Mouse (Mus musculus): Measurements from ENCODE around the gene Rnf183. TPM values are rescaled to one million over a fixed set of nuclear protein-coding genes. Genes with fewer than 3 reads are reported as not detected.

The Rnf183 gene
- total and polyA plus RNA-seq, 3 experiments: 0.15 to 0.25 TPM; not detected in 1

- Histone ChIP-seq H3K27ac (ENCODE audit: control insufficient read depth, low read depth, low read length) (no peak overlapping the region), H3K4me1 (ENCODE audit: control insufficient read depth in 1 of 2, insufficient read depth in 2 of 2, low read length in 2 of 2) (0 out of 4 replicates have a peak, but pooled peaks cover 0 to 3% of the 10 kb centered on the region in 2 experiments), H3K79me2 (ENCODE audit: control insufficient read depth, insufficient read depth, low read length, poor library complexity) (no peaks in the 10 kb centered on the region), H3K9me3 (replicated peaks; ENCODE audit: insufficient read depth, low read length) (no peaks in the 10 kb centered on the region), H3K36me3 (ENCODE audit: control insufficient read depth in 1 of 2, insufficient read depth in 2 of 2, low read length in 2 of 2) (no peaks in the 10 kb centered on the region), H3K4me3 (ENCODE audit: control insufficient read depth in 1 of 2, insufficient read depth in 1 of 2, low read depth in 2 of 2, low read length in 2 of 2) (no peak overlapping the region), H3K9ac (ENCODE audit: control insufficient read depth, low read depth, low read length, poor library complexity, severe bottlenecking) (no peak overlapping the region), H3K27me3 (ENCODE audit: control insufficient read depth in 1 of 2, insufficient read depth in 2 of 2, low read length in 2 of 2) (no peaks in the 10 kb centered on the region)
- DNase-seq (ENCODE audit: low read depth, low spot score): no peak
- TF ChIP-seq BHLHE40 (IDR thresholded peaks at IDR 0.05; ENCODE audit: borderline replicate concordance, low read depth, low read length): no peak
These were observed 5.9 kb upstream of the Rnf183 start for GRCm38 (mm10) chr4:62440986-62441385.

- no peaks in the 10 kb centered on the region for H3K36me3 ChIP-seq (ENCODE audit: control insufficient read depth in 1 of 2, insufficient read depth in 2 of 2, low read length in 2 of 2)
These were observed 5.5 kb upstream of the Rnf183 start for GRCm38 (mm10) chr4:62440544-62440943.

GRCm38 (mm10) chr4:62439793-62440192 lies 4.7 kb upstream of the Rnf183 start:
- no peak for TF ChIP-seq ZNF384 (IDR thresholded peaks at IDR 0.05; ENCODE audit: low read depth, low read length)
- no peak for TF ChIP-seq NRF1 (IDR thresholded peaks at IDR 0.05; ENCODE audit: insufficient read depth, low read depth, low read length, poor library complexity, severe bottlenecking)
- TF ChIP-seq UBTF (IDR thresholded peaks at IDR 0.05; ENCODE audit: borderline replicate concordance, insufficient read depth, low read depth, low read length): no peak
- TF ChIP-seq TBP (IDR thresholded peaks at IDR 0.05; ENCODE audit: low read depth, low read length): no peak
- TF ChIP-seq TAL1 (IDR thresholded peaks at IDR 0.05; ENCODE audit: low read length): no peak
- TF ChIP-seq HCFC1 (IDR thresholded peaks at IDR 0.05; ENCODE audit: low read depth, low read length): no peak
- TF ChIP-seq ELF1 (IDR thresholded peaks at IDR 0.05; ENCODE audit: low read depth, low read length): no peak
- no peak for TF ChIP-seq EP300 (IDR thresholded peaks at IDR 0.05; ENCODE audit: low read depth in 1 of 2, low read length in 2 of 2)
- TF ChIP-seq USF2 (IDR thresholded peaks at IDR 0.05; ENCODE audit: borderline replicate concordance in 1 of 2, insufficient read depth in 1 of 2, low read depth in 1 of 2, low read length in 2 of 2): no peak
- no peak for TF ChIP-seq POLR2AphosphoS2 (IDR thresholded peaks at IDR 0.05; ENCODE audit: low read length)
- TF ChIP-seq MXI1 (IDR thresholded peaks at IDR 0.05; ENCODE audit: low read depth, low read length): no peak
- no peak for TF ChIP-seq MAFK (IDR thresholded peaks at IDR 0.05; ENCODE audit: borderline replicate concordance, low read depth, low read length)
- TF ChIP-seq CHD1 (IDR thresholded peaks at IDR 0.05; ENCODE audit: low read depth, low read length): no peak
- no peak for TF ChIP-seq RCOR1 (IDR thresholded peaks at IDR 0.05; ENCODE audit: low read depth, low read length)
- no peak for TF ChIP-seq SIN3A (IDR thresholded peaks at IDR 0.05; ENCODE audit: low read length)
- no peak for TF ChIP-seq BHLHE40 (IDR thresholded peaks at IDR 0.05; ENCODE audit: borderline replicate concordance, low read depth, low read length)
- TF ChIP-seq JUND (IDR thresholded peaks at IDR 0.05; ENCODE audit: low read depth, low read length): no peak
- no peak for TF ChIP-seq TCF12 (IDR thresholded peaks at IDR 0.05; ENCODE audit: low read depth, low read length)
- TF ChIP-seq RAD21 (IDR thresholded peaks at IDR 0.05; ENCODE audit: low read depth, low read length): no peak
- TF ChIP-seq CHD2 (IDR thresholded peaks at IDR 0.05; ENCODE audit: low read length): no peak
- no peak overlapping the region for H3K4me3 ChIP-seq (ENCODE audit: control insufficient read depth in 1 of 2, insufficient read depth in 1 of 2, low read depth in 2 of 2, low read length in 2 of 2)
- no peak overlapping the region for H3K27ac ChIP-seq (ENCODE audit: control insufficient read depth, low read depth, low read length)
- H3K4me1 ChIP-seq (ENCODE audit: control insufficient read depth in 1 of 2, insufficient read depth in 2 of 2, low read length in 2 of 2): 0 out of 4 replicates have a peak, but pooled peaks cover 0 to 3% of the 10 kb centered on the region in 2 experiments
- DNase-seq (ENCODE audit: low read depth, low spot score): no peak
- no peaks in the 10 kb centered on the region for H3K79me2 ChIP-seq (ENCODE audit: control insufficient read depth, insufficient read depth, low read length, poor library complexity)
- H3K9me3 ChIP-seq (replicated peaks; ENCODE audit: insufficient read depth, low read length): no peaks in the 10 kb centered on the region
- H3K9ac ChIP-seq (ENCODE audit: control insufficient read depth, low read depth, low read length, poor library complexity, severe bottlenecking): no peak overlapping the region
- no peaks in the 10 kb centered on the region for H3K27me3 ChIP-seq (ENCODE audit: control insufficient read depth in 1 of 2, insufficient read depth in 2 of 2, low read length in 2 of 2)
- no peaks in the 10 kb centered on the region for H3K36me3 ChIP-seq (ENCODE audit: control insufficient read depth in 1 of 2, insufficient read depth in 2 of 2, low read length in 2 of 2)

More at GRCm38 (mm10) chr4:62440544-62440943, 5.5 kb upstream of the Rnf183 start:
- H3K27me3 ChIP-seq (ENCODE audit: control insufficient read depth in 1 of 2, insufficient read depth in 2 of 2, low read length in 2 of 2): no peaks in the 10 kb centered on the region
- H3K4me1 ChIP-seq (ENCODE audit: control insufficient read depth in 1 of 2, insufficient read depth in 2 of 2, low read length in 2 of 2): 0 out of 4 replicates have a peak, but pooled peaks cover 0 to 3% of the 10 kb centered on the region in 2 experiments
- no peak for DNase-seq (ENCODE audit: low read depth, low spot score)
- H3K27ac ChIP-seq (ENCODE audit: control insufficient read depth, low read depth, low read length): no peak overlapping the region
- no peaks in the 10 kb centered on the region for H3K79me2 ChIP-seq (ENCODE audit: control insufficient read depth, insufficient read depth, low read length, poor library complexity)
- no peak overlapping the region for H3K4me3 ChIP-seq (ENCODE audit: control insufficient read depth in 1 of 2, insufficient read depth in 1 of 2, low read depth in 2 of 2, low read length in 2 of 2)
- no peaks in the 10 kb centered on the region for H3K9me3 ChIP-seq (replicated peaks; ENCODE audit: insufficient read depth, low read length)
- no peak overlapping the region for H3K9ac ChIP-seq (ENCODE audit: control insufficient read depth, low read depth, low read length, poor library complexity, severe bottlenecking)
- TF ChIP-seq ZKSCAN1 (IDR thresholded peaks at IDR 0.05; ENCODE audit: low read depth, low read length) (no peak), USF1 (IDR thresholded peaks at IDR 0.05; ENCODE audit: low read depth, low read length) (no peak), E2F4 (IDR thresholded peaks at IDR 0.05; ENCODE audit: borderline replicate concordance, low read depth, low read length) (no peak), POLR2A (IDR thresholded peaks at IDR 0.05; ENCODE audit: control insufficient read depth in 1 of 2, insufficient read depth in 1 of 2, low read depth in 1 of 2, low read length in 2 of 2, poor library complexity in 1 of 2) (no peak)
